Mouse (Mus musculus) adipocyte (in vitro differentiated cells): ENCODE data around the gene Olfr1293-ps.

Experiments used
- DNase-seq: peaks from one replicate; pipeline ENCODE4 v3.0.0-alpha.2; 2016; ENCODE audit warnings: low spot score

The Olfr1293-ps gene

GRCm38 (mm10) chr2:111524903-111525302, at the start of gene Olfr1293-ps:
Gene Olfr1293-ps (plus strand): TSS chr2:111525203.
- no peak for DNase-seq

DNA sequence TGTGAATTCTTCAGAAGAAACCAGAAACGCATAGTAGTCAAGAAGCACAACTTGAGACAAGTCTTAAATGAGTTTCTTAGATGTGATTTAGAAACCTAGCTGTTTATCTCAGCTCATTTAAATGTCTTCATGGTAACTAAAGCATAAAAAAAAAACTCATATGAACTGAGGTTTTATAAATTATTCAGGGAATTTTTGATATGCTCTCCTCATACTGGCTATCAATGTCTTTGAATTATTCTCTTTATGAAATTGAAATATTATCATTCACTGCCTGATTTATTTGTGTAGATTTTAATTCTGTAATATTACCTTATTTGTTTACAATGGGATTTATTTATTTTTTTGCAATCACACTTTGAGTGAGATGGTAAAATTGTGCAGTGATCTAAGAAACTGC, 44.5 kb upstream of the Olfr1293-ps start, which contains the start of gene Olfr1289:
TSS of gene Olfr1289 (plus strand) at position 301 of the 400 bp plus-strand sequence.
- DNase-seq: no peak

GRCm38 (mm10) chr2:111493729-111494128, 31.3 kb upstream of the Olfr1293-ps start, which contains the start of gene Olfr1290:
Gene Olfr1290 (minus strand): TSS chr2:111493829.
- no peak for DNase-seq

GRCm38 (mm10) chr2:111496880-111497279, 28.1 kb upstream of the Olfr1293-ps start, which contains the start of gene Olfr1291-ps1:
Gene Olfr1291-ps1 (plus strand): TSS chr2:111497180.
- no peak for DNase-seq

DNA sequence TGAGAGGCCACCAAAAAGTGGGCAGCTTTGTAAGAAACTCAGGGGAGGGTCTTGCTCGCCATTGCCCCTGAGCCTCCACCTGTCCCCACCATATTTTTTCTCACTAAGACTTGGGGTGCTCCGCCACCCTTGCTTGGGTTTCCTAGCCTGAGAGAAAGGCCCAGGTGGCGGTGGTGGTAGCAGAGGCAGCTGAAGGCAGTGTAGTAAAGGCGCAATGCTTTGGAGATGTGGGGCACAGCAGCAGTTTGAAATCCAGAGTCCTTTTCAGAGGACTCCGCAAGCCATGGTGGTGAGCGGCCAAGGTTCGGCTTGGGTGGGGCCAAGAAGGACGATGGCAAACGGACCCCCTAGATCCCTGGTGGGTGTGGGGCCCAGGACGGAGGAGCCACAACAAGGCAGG, 7.6 kb upstream of the Olfr1293-ps start:
- DNase-seq: no peak

DNA sequence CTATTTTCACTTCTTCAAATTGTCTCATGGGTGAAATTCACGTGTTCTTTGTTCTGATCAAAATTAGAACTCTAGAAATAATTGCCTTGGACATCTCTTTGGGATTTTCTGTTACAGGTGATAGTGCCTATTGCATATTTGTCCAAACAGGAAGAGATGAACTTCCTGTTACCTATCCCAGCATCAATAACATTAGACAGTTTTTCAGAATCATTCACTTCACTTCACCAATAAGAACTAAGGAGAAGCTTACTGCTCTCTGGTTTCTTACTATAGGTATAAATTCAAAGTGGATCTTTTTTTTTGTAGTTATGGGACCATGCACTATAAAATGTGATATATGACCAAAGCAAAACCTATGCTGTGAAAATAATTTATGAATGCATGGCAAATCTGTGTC, 15.2 kb downstream of the Olfr1293-ps start, which contains the start of gene Olfr1294:
TSS of gene Olfr1294 (minus strand) at position 101 of the 400 bp plus-strand sequence.
- no peak for DNase-seq

- DNase-seq: no peak
Measured at GRCm38 (mm10) chr2:111569581-111569980, 44.6 kb downstream of the Olfr1293-ps start, which contains the start of gene Olfr1295. Gene Olfr1295 (minus strand): TSS chr2:111569681.
